Mouse (Mus musculus) thymus, adult 2 months (tissue): ENCODE data around the gene Arhgef18. TPM values are rescaled to one million over a fixed set of nuclear protein-coding genes. Genes with fewer than 3 reads are reported as not detected.
A peak's percentile ranks its signal among the peaks of the same experiment; 100 is the strongest.

Experiments used
- DNase-seq: peaks from one replicate; pipeline ENCODE4 v3.0.0; 2021
- H3K27ac ChIP-seq: fragments of 200-500 bp; 2 replicates; pipeline ENCODE4 v1.5.1; 2012; ENCODE audit warnings: low read length, control low read depth; ENCODE audit not compliant: control insufficient read depth, insufficient read depth
- H3K27me3 ChIP-seq: fragments of 200-500 bp; 2 replicates; pipeline ENCODE4 v1.6.1; 2012; ENCODE audit warnings: mild to moderate bottlenecking, low read length, moderate library complexity, mixed read lengths; ENCODE audit not compliant: control insufficient read depth, insufficient read depth
- H3K36me3 ChIP-seq: fragments of 200-500 bp; 2 replicates; pipeline ENCODE4 v1.6.1; 2012; ENCODE audit warnings: mild to moderate bottlenecking, low read length, moderate library complexity; ENCODE audit not compliant: control insufficient read depth, insufficient read depth
- H3K4me1 ChIP-seq: fragments of 200-500 bp; replicated peaks from 2 replicates; pipeline ENCODE4 v1.6.1; 2012; ENCODE audit warnings: low read length; ENCODE audit not compliant: control insufficient read depth, insufficient read depth
- H3K4me3 ChIP-seq: fragments of 200-500 bp; 2 replicates; pipeline ENCODE4 v1.5.1; 2012; ENCODE audit warnings: mild to moderate bottlenecking, low read length, control low read depth, moderate library complexity; ENCODE audit not compliant: control insufficient read depth, insufficient read depth
- CTCF ChIP-seq: fragments of 200-500 bp; IDR thresholded peaks from 2 replicates; pipeline ENCODE4 v1.5.1; 2012; ENCODE audit warnings: mild to moderate bottlenecking, control low read depth, low read length, moderate library complexity, borderline replicate concordance; ENCODE audit not compliant: control insufficient read depth, poor library complexity, insufficient read depth; ENCODE audit errors: extremely low read depth
- POLR2A ChIP-seq: fragments of 200-500 bp; IDR thresholded peaks from 2 replicates; pipeline ENCODE4 v1.6.1; 2012; ENCODE audit warnings: mild to moderate bottlenecking, low read length, control low read depth, moderate library complexity; ENCODE audit not compliant: control insufficient read depth, poor library complexity, insufficient read depth; ENCODE audit errors: extremely low read depth
- WGBS: fragments of 180-500 bp; shearing (Covaris S2); methylation state at CpG from one replicate; pipeline ENCODE4 v1.1.7; 2018; 5-methylcytosine and 5-hydroxymethylcytosine counted together
- polyA plus RNA-seq: library from polyadenylated mRNA; depleted of rRNA; stranded (reverse); fragments of >200 nt; gene quantifications from 2 replicates; pipeline ENCODE4 v1.2.3, GENCODE M21; 2012

Gene Arhgef18
- polyA plus RNA-seq, 1 experiment, result 122 TPM

- Histone ChIP-seq H3K27ac (no peak overlapping the region), H3K27me3 (no peaks in the 10 kb centered on the region), H3K4me1 (no peaks in the 10 kb centered on the region), H3K36me3 (peaks cover 77% of the 10 kb centered on the region), H3K4me3 (no peak overlapping the region)
- no peak for DNase-seq
- 45% methylated on average over 1 of the region's 1 CpGs for WGBS
- TF ChIP-seq CTCF (no peak), POLR2A (no peak)
These were observed 24.7 kb upstream of the Arhgef18 start for GRCm38 (mm10) chr8:3368091-3368490.

- H3K27ac ChIP-seq, result no peak overlapping the region
These were observed 17.1 kb upstream of the Arhgef18 start for GRCm38 (mm10) chr8:3375748-3376147.

GRCm38 (mm10) chr8:3376641-3377274 is 16.0 kb upstream of the Arhgef18 start:
- 80% methylated on average over 11 of the region's 11 CpGs for WGBS

More at GRCm38 (mm10) chr8:3375748-3376147, 17.1 kb upstream of the Arhgef18 start:
- H3K27me3 ChIP-seq, result no peaks in the 10 kb centered on the region
- H3K4me3 ChIP-seq, result no peak overlapping the region
- peak; percentile 18 for DNase-seq
- no peaks in the 10 kb centered on the region for H3K4me1 ChIP-seq
- H3K36me3 ChIP-seq, result peaks cover 58% of the 10 kb centered on the region
- TF ChIP-seq CTCF, result no peak
- TF ChIP-seq POLR2A, result no peak

GRCm38 (mm10) chr8:3387286-3387685 is 5.5 kb upstream of the Arhgef18 start:
- peak; percentile 71 for DNase-seq
- peak; percentile 73; the same call in 1 of the 2 replicates for TF ChIP-seq CTCF
- no peak for TF ChIP-seq POLR2A

More at GRCm38 (mm10) chr8:3376641-3377274, 16.0 kb upstream of the Arhgef18 start:
- Histone ChIP-seq H3K4me3 (no peak overlapping the region), H3K27me3 (no peaks in the 10 kb centered on the region), H3K4me1 (no peaks in the 10 kb centered on the region), H3K27ac (no peak overlapping the region), H3K36me3 (peaks cover 59% of the 10 kb centered on the region)
- TF ChIP-seq CTCF (no peak), POLR2A (no peak)
- no peak for DNase-seq

GRCm38 (mm10) chr8:3388591-3389338 is 4.0 kb upstream of the Arhgef18 start:
- Histone ChIP-seq H3K4me3 (no peak overlapping the region), H3K27ac (no peak overlapping the region), H3K4me1 (no peaks in the 10 kb centered on the region), H3K36me3 (peaks cover 66% of the 10 kb centered on the region), H3K27me3 (no peaks in the 10 kb centered on the region)
- DNase-seq, result no peak
- WGBS, result 93% methylated on average over 9 of the region's 9 CpGs
- no peak for TF ChIP-seq POLR2A
- no peak for TF ChIP-seq CTCF

More at GRCm38 (mm10) chr8:3387286-3387685, 5.5 kb upstream of the Arhgef18 start:
- 80% methylated on average over 6 of the region's 6 CpGs for WGBS
- Histone ChIP-seq H3K4me3 (no peak overlapping the region), H3K36me3 (peaks cover 59% of the 10 kb centered on the region), H3K27ac (no peak overlapping the region), H3K27me3 (no peaks in the 10 kb centered on the region), H3K4me1 (no peaks in the 10 kb centered on the region)

- no peaks in the 10 kb centered on the region for H3K4me1 ChIP-seq
- H3K4me3 ChIP-seq, result no peak overlapping the region
- no peak for TF ChIP-seq CTCF
- no peak for TF ChIP-seq POLR2A
- peaks cover 66% of the 10 kb centered on the region for H3K36me3 ChIP-seq
- WGBS, result 97% methylated on average over 1 of the region's 1 CpGs
- DNase-seq, result no peak
- H3K27me3 ChIP-seq, result no peaks in the 10 kb centered on the region
- H3K27ac ChIP-seq, result no peak overlapping the region
These were observed 3.3 kb upstream of the Arhgef18 start for GRCm38 (mm10) chr8:3389506-3389905.
